Mouse (Mus musculus): ENCODE measurements around the gene Cald1. TPM values are rescaled to one million over a fixed set of nuclear protein-coding genes. Genes with fewer than 3 reads are reported as not detected.

Gene Cald1
- polyA plus RNA-seq, 1 experiment from 2014 or later = 301 TPM

DNA sequence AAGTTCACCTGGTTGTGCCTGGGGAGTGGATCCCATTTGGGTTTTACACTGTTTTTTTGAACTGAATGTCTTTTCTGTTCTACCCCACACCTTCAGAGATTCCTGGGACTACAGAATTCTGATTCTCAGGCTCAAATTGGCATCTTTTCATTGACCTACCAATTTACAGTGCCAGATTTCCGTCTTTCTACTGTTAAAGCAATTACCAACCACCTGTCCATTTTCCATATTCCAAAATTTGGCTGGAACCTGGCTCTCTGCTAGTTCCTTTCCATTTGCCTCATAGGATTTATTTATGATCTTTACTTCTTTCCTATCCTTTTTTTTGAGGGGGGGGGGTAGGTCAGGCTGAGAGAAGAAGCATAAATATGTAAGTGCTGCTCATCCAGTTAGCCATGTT is 4.9 kb upstream of the Cald1 start:
- Histone ChIP-seq H3K27me3 (ENCODE audit: control insufficient read depth, insufficient read depth, low read length) (no peaks in the 10 kb centered on the region), H3K4me1 (replicated peaks; ENCODE audit: control insufficient read depth, insufficient read depth) (peaks cover 2% of the 10 kb centered on the region; the same call in 1 of the 2 replicates), H3K9ac (ENCODE audit: low read length) (no peak overlapping the region), H3K27ac (replicated peaks) (no peak overlapping the region), H3K4me2 (replicated peaks; ENCODE audit: low read depth) (no peak overlapping the region), H3K36me3 (ENCODE audit: control insufficient read depth, insufficient read depth, low read length) (no peaks in the 10 kb centered on the region), H3K4me3 (ENCODE audit: low read depth, low read length) (no peak overlapping the region), H3K9me3 (ENCODE audit: control insufficient read depth, low read length) (no peaks in the 10 kb centered on the region)
- WGBS = 92% methylated on average over 1 of the region's 1 CpGs
- ATAC-seq (ENCODE audit: low FRiP score, low TSS enrichment) (no peak), DNase-seq (ENCODE audit: low spot score) (no peak)
- no peak for TF ChIP-seq EP300 (optimal IDR thresholded peaks at IDR 0.05)
- no peak for TF ChIP-seq CTCF (IDR thresholded peaks at IDR 0.05; ENCODE audit: low read depth)

DNA sequence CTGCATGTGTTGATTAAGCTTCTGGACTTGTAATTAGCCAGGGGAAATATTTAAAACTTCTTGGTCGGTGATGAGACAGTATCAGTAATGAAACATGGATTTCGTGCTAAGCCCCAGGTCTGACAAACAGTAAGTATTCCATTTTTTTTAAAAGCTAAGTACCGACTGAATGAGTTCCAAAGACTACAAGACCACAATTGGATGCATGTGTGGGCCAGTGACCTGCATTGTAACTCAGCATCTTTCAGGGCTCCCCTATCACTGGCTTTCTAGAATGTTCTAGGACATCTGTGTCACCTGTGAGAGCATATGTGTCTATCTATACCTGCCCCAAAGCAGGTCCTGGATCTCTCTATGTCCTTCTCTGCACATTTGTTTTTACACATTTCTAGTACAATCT is 984 bp upstream of the Cald1 start:
- WGBS = 50% methylated on average over 3 of the region's 3 CpGs
- TF ChIP-seq EP300 (optimal IDR thresholded peaks at IDR 0.05) = no peak
- no peak for TF ChIP-seq CTCF (IDR thresholded peaks at IDR 0.05; ENCODE audit: low read depth)
- H3K4me2 ChIP-seq (replicated peaks; ENCODE audit: low read depth) = 0 out of 2 replicates have a peak overlapping the region, but pooled peaks have one; percentile 48
- H3K36me3 ChIP-seq (ENCODE audit: control insufficient read depth, insufficient read depth, low read length) = no peaks in the 10 kb centered on the region
- peak overlapping the region; percentile 90 for H3K27ac ChIP-seq (replicated peaks)
- ATAC-seq (ENCODE audit: low FRiP score, low TSS enrichment) (no peak), DNase-seq (ENCODE audit: low spot score) (no peak)
- H3K27me3 ChIP-seq (ENCODE audit: control insufficient read depth, insufficient read depth, low read length) = no peaks in the 10 kb centered on the region
- no peak overlapping the region for H3K4me3 ChIP-seq (ENCODE audit: low read depth, low read length)
- H3K4me1 ChIP-seq (replicated peaks; ENCODE audit: control insufficient read depth, insufficient read depth) = peaks cover 2% of the 10 kb centered on the region; the same call in 1 of the 2 replicates
- no peak overlapping the region for H3K9ac ChIP-seq (ENCODE audit: low read length)
- no peaks in the 10 kb centered on the region for H3K9me3 ChIP-seq (ENCODE audit: control insufficient read depth, low read length)

DNA sequence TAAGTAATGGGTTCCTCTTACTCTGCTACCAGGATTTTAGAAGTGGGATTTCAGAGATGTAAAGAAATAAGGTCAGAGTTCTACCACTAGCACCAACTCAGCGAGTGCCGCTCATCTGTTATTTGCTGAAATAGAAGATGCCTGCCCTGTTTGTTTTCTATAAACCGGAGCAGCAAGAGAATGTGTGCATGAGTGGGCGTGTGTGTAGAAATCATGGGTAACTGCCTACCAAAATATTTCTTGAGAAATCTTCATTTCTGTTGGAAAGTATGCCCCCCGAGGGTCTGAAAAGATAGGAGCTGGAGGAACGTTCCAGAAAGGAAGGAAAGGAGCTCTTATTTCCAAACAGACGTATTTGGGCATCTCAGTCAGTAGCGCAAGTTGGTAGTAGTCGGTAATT is 871 bp downstream of the Cald1 start:
- Histone ChIP-seq H3K4me2 (replicated peaks; ENCODE audit: low read depth) (peak overlapping the region; percentile 48), H3K27ac (replicated peaks) (peak overlapping the region; percentile 90), H3K36me3 (ENCODE audit: control insufficient read depth, insufficient read depth, low read length) (no peaks in the 10 kb centered on the region), H3K4me1 (replicated peaks; ENCODE audit: control insufficient read depth, insufficient read depth) (peaks cover 2% of the 10 kb centered on the region; the same call in 1 of the 2 replicates), H3K9me3 (ENCODE audit: control insufficient read depth, low read length) (no peaks in the 10 kb centered on the region), H3K4me3 (ENCODE audit: low read depth, low read length) (peak overlapping the region; percentile 43), H3K27me3 (ENCODE audit: control insufficient read depth, insufficient read depth, low read length) (no peaks in the 10 kb centered on the region), H3K9ac (ENCODE audit: low read length) (peak overlapping the region; percentile 54)
- no peak for ATAC-seq (ENCODE audit: low FRiP score, low TSS enrichment)
- DNase-seq (ENCODE audit: low spot score) = no peak
- WGBS = 19% methylated on average over 9 of the region's 9 CpGs
- no peak for TF ChIP-seq CTCF (IDR thresholded peaks at IDR 0.05; ENCODE audit: low read depth)
- no peak for TF ChIP-seq EP300 (optimal IDR thresholded peaks at IDR 0.05)

DNA sequence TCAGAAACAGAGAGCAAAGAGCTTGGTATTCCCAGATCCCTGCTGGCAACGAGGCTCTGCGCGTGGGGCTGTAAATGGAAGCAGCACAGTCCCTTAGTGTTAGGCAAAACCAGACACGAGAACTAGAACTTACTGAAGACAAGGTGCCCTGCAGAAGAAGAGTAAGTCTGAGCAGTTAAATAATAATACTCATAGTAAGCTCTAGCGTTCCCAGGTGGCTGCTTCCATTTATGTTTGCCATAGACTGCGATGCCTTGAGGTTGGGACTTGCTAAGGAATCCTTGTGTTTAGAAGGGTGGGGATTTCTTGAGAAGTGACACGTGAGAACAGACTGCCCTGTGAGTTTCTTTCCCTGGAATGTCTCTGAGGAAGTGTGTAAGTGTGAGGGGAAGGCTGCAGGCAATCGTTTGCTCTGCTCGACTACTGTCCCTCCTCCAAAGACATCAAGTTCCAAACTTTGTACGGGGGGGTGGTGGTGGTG is 1.4 kb downstream of the Cald1 start:
- H3K4me3 ChIP-seq (ENCODE audit: low read depth, low read length) = peak overlapping the region; percentile 43
- ATAC-seq (ENCODE audit: low FRiP score, low TSS enrichment) (0 out of 2 replicates have a peak, but pooled peaks have one; percentile 27), DNase-seq (ENCODE audit: low spot score) (no peak)
- peaks cover 2% of the 10 kb centered on the region; the same call in 1 of the 2 replicates for H3K4me1 ChIP-seq (replicated peaks; ENCODE audit: control insufficient read depth, insufficient read depth)
- no peaks in the 10 kb centered on the region for H3K36me3 ChIP-seq (ENCODE audit: control insufficient read depth, insufficient read depth, low read length)
- 20% methylated on average over 10 of the region's 10 CpGs for WGBS
- H3K27ac ChIP-seq (replicated peaks) = peak overlapping the region; percentile 90
- no peaks in the 10 kb centered on the region for H3K27me3 ChIP-seq (ENCODE audit: control insufficient read depth, insufficient read depth, low read length)
- H3K9ac ChIP-seq (ENCODE audit: low read length) = peak overlapping the region; percentile 54
- H3K9me3 ChIP-seq (ENCODE audit: control insufficient read depth, low read length) = no peaks in the 10 kb centered on the region
- no peak for TF ChIP-seq EP300 (optimal IDR thresholded peaks at IDR 0.05)
- TF ChIP-seq CTCF (IDR thresholded peaks at IDR 0.05; ENCODE audit: low read depth) = no peak
- peak overlapping the region; percentile 48 for H3K4me2 ChIP-seq (replicated peaks; ENCODE audit: low read depth)

DNA sequence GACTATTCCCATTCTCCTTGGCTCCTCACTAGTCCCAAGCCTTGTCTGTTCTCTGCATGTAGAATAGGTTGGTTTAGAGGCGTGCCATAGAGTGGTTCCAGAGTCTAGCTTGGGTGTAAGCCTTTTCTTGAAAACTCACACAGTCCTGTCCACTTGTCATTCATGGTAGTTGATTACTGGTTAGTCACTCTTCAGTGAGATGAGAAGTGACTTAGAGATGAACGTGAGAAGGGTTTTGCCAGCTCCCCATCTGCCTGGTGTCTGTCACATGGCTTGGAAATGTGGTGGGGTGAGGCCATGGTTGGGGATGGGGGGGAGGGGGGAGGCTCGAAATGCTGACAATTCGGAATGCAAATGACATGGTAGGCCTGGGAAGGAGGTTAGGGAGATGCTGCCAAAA is 2.5 kb downstream of the Cald1 start:
- H3K4me1 ChIP-seq (replicated peaks; ENCODE audit: control insufficient read depth, insufficient read depth) = peaks cover 2% of the 10 kb centered on the region; the same call in 1 of the 2 replicates
- H3K27ac ChIP-seq (replicated peaks) = no peak overlapping the region
- 0 out of 2 replicates have a peak overlapping the region, but pooled peaks have one; percentile 4 for H3K9ac ChIP-seq (ENCODE audit: low read length)
- H3K27me3 ChIP-seq (ENCODE audit: control insufficient read depth, insufficient read depth, low read length) = no peaks in the 10 kb centered on the region
- no peaks in the 10 kb centered on the region for H3K36me3 ChIP-seq (ENCODE audit: control insufficient read depth, insufficient read depth, low read length)
- ATAC-seq (ENCODE audit: low FRiP score, low TSS enrichment) (no peak), DNase-seq (ENCODE audit: low spot score) (no peak)
- H3K9me3 ChIP-seq (ENCODE audit: control insufficient read depth, low read length) = no peaks in the 10 kb centered on the region
- H3K4me3 ChIP-seq (ENCODE audit: low read depth, low read length) = peak overlapping the region; percentile 43
- WGBS = 61% methylated on average over 4 of the region's 4 CpGs
- TF ChIP-seq EP300 (optimal IDR thresholded peaks at IDR 0.05) = no peak
- no peak for TF ChIP-seq CTCF (IDR thresholded peaks at IDR 0.05; ENCODE audit: low read depth)
- peak overlapping the region; percentile 48 for H3K4me2 ChIP-seq (replicated peaks; ENCODE audit: low read depth)

DNA sequence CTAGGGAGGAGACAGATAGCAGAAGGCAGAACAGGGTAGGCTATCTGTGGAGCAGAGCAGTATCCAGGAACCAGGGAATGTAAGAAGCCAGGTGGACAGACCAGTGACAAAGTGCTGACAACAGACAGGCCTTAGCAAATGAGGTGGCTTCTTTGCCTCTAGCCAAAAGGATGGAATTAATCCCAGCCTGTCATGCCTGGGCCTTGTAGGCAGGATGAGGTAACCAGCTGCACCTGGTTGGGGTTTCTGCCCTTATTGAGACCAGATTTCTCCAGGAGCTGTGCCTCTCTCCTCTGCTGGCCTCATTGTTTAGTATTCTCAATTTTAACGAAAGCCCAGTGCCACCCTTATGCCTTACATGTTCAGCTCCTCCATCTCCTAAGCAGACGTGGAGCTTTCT is 3.8 kb downstream of the Cald1 start:
- Histone ChIP-seq H3K9me3 (ENCODE audit: control insufficient read depth, low read length) (no peaks in the 10 kb centered on the region), H3K4me2 (replicated peaks; ENCODE audit: low read depth) (0 out of 2 replicates have a peak overlapping the region, but pooled peaks have one; percentile 30), H3K27ac (replicated peaks) (no peak overlapping the region), H3K9ac (ENCODE audit: low read length) (0 out of 2 replicates have a peak overlapping the region, but pooled peaks have one; percentile 13), H3K36me3 (ENCODE audit: control insufficient read depth, insufficient read depth, low read length) (no peaks in the 10 kb centered on the region), H3K4me3 (ENCODE audit: low read depth, low read length) (peak overlapping the region; percentile 8; the same call in 1 of the 2 replicates), H3K4me1 (replicated peaks; ENCODE audit: control insufficient read depth, insufficient read depth) (peaks cover 2% of the 10 kb centered on the region; the same call in 1 of the 2 replicates), H3K27me3 (ENCODE audit: control insufficient read depth, insufficient read depth, low read length) (no peaks in the 10 kb centered on the region)
- no peak for ATAC-seq (ENCODE audit: low FRiP score, low TSS enrichment)
- DNase-seq (ENCODE audit: low spot score) = no peak
- WGBS = 72% methylated on average over 2 of the region's 2 CpGs
- TF ChIP-seq EP300 (optimal IDR thresholded peaks at IDR 0.05) = no peak
- no peak for TF ChIP-seq CTCF (IDR thresholded peaks at IDR 0.05; ENCODE audit: low read depth)
